8 mouse cellular contexts compared by ENCODE assay signal in genomic region chr7:130936472-130936951, GRCm38 (mm10). TPM values are rescaled to one million over a fixed set of nuclear protein-coding genes. Genes with fewer than 3 reads are reported as not detected.
DNase-seq lines count a peak whose midpoint lies in the region; ATAC-seq and TF ChIP-seq lines count a peak whose summit lies in the region.

No protein-coding gene starts in this region.

- TF ChIP-seq CTCF in liver, postnatal 0 days (IDR thresholded peaks at IDR 0.05; ENCODE audit: low read depth): no peak

- peaks cover 59% of the 10 kb centered on the region for H3K27me3 ChIP-seq in intestine, embryonic 14.5 days (replicated peaks; ENCODE audit: control insufficient read depth, insufficient read depth, low read length)
- peaks cover 69% of the 10 kb centered on the region for H3K27me3 ChIP-seq in liver, postnatal 0 days (ENCODE audit: insufficient read depth, low read length)
- H3K27me3 ChIP-seq in stomach, embryonic 15.5 days (replicated peaks): peaks cover 65% of the 10 kb centered on the region

- H3K4me3 ChIP-seq in ES-E14 (ENCODE audit: insufficient read depth in 1 of 2, low read depth in 1 of 2, low read length in 2 of 2, poor library complexity in 1 of 2, severe bottlenecking in 1 of 2): peak overlapping the region; percentile 71 to 74
- H3K4me3 ChIP-seq in intestine, embryonic 14.5 days (ENCODE audit: low read depth, low read length): peak overlapping the region; percentile 49
- H3K4me3 ChIP-seq in liver, postnatal 0 days (ENCODE audit: low read depth, low read length): peak overlapping the region; percentile 45
- H3K4me3 ChIP-seq in stomach, embryonic 15.5 days (replicated peaks): peak overlapping the region; percentile 53

- under 1% methylated on average over 49 of the region's 49 CpGs for WGBS in intestine, embryonic 14.5 days
- WGBS in liver, postnatal 0 days (ENCODE audit: insufficient replicate concordance): 2% methylated on average over 46 of the region's 49 CpGs
- WGBS in stomach, embryonic 15.5 days: under 1% methylated on average over 49 of the region's 49 CpGs

- H3K4me1 ChIP-seq in ES-E14 (ENCODE audit: control insufficient read depth in 2 of 2, insufficient read depth in 2 of 2, low read length in 2 of 2, poor library complexity in 1 of 2): no peaks in the 10 kb centered on the region; a peak in 2 of 4 replicates
- H3K4me1 ChIP-seq in intestine, embryonic 14.5 days (replicated peaks; ENCODE audit: control insufficient read depth, insufficient read depth, low read length): peaks cover 27% of the 10 kb centered on the region
- peaks cover 6% of the 10 kb centered on the region; the same call in 1 of the 2 replicates for H3K4me1 ChIP-seq in liver, postnatal 0 days (ENCODE audit: insufficient read depth)
- peaks cover 13% of the 10 kb centered on the region for H3K4me1 ChIP-seq in stomach, embryonic 15.5 days

- intact Hi-C loops in gastrocnemius, postnatal 14 days (cut with DNase I; ENCODE audit: low total_unique reads): loop anchor here (5.0 kb wide), 1 partner anchor 36 kb away; no protein-coding TSS in a partner anchor

- no peak for DNase-seq in ES-E14 (ENCODE audit: low read depth, low spot score)
- DNase-seq in adrenal gland, postnatal 25 days: peak; percentile 67
- DNase-seq in gastrocnemius, postnatal 14 days: peak; percentile 65
- DNase-seq in intestine, embryonic 14.5 days (ENCODE audit: low spot score): peak; percentile 73
- no peak for DNase-seq in liver, postnatal 0 days
- no peak for DNase-seq in right cerebral cortex, postnatal 14 days
- DNase-seq in spleen, postnatal 36 days (ENCODE audit: low spot score in 2 of 2): no peak

- in situ Hi-C loops in ES-E14 (cut with MboI; ENCODE audit: low sequenced_read_pairs in 2 of 2, unreplicated experiment in 2 of 2): no loop called here

- no peaks in the 10 kb centered on the region for H3K36me3 ChIP-seq in ES-E14 (ENCODE audit: control insufficient read depth, insufficient read depth, low read length, poor library complexity, severe bottlenecking)
- no peaks in the 10 kb centered on the region for H3K36me3 ChIP-seq in intestine, embryonic 14.5 days (ENCODE audit: control insufficient read depth, insufficient read depth, low read length)
- H3K36me3 ChIP-seq in liver, postnatal 0 days (replicated peaks; ENCODE audit: insufficient read depth, low read length): no peaks in the 10 kb centered on the region
- no peaks in the 10 kb centered on the region for H3K36me3 ChIP-seq in stomach, embryonic 15.5 days

- no peak overlapping the region for H3K27ac ChIP-seq in ES-E14 (ENCODE audit: insufficient read depth, low read depth, low read length, poor library complexity, severe bottlenecking)
- no peak overlapping the region for H3K27ac ChIP-seq in intestine, embryonic 14.5 days (ENCODE audit: low read depth)
- no peak overlapping the region for H3K27ac ChIP-seq in liver, postnatal 0 days (ENCODE audit: low read depth)
- H3K27ac ChIP-seq in stomach, embryonic 15.5 days: no peak overlapping the region

- no peaks in the 10 kb centered on the region for H3K9me3 ChIP-seq in ES-E14 (ENCODE audit: control insufficient read depth, insufficient read depth, low read depth, low read length)
- H3K9me3 ChIP-seq in intestine, embryonic 14.5 days (ENCODE audit: control insufficient read depth, low read length): no peaks in the 10 kb centered on the region
- H3K9me3 ChIP-seq in liver, postnatal 0 days (ENCODE audit: low read length): no peaks in the 10 kb centered on the region
- no peaks in the 10 kb centered on the region for H3K9me3 ChIP-seq in stomach, embryonic 15.5 days

- H3K9ac ChIP-seq in ES-E14 (ENCODE audit: insufficient read depth, low read depth, low read length, poor library complexity, severe bottlenecking): peak overlapping the region; percentile 50
- 0 out of 2 replicates have a peak overlapping the region, but pooled peaks have one; percentile 25 for H3K9ac ChIP-seq in intestine, embryonic 14.5 days (ENCODE audit: low read length)
- H3K9ac ChIP-seq in liver, postnatal 0 days (replicated peaks): no peak overlapping the region
- peak overlapping the region; percentile 7; the same call in 1 of the 2 replicates for H3K9ac ChIP-seq in stomach, embryonic 15.5 days

- TF ChIP-seq EP300 in liver, postnatal 0 days (IDR thresholded peaks at IDR 0.05; ENCODE audit: low read depth): no peak

- ATAC-seq in intestine, embryonic 14.5 days (replicated peaks; ENCODE audit: low FRiP score, low TSS enrichment, low read depth): peak; percentile 56
- ATAC-seq in liver, postnatal 0 days: no peak
- no peak for ATAC-seq in stomach, embryonic 15.5 days (ENCODE audit: insufficient read depth, low FRiP score, low read depth)

- H3K4me2 ChIP-seq in intestine, embryonic 14.5 days (ENCODE audit: low read length): peak overlapping the region; percentile 82
- peak overlapping the region; percentile 74 for H3K4me2 ChIP-seq in liver, postnatal 0 days (ENCODE audit: low read depth, low read length)
- H3K4me2 ChIP-seq in stomach, embryonic 15.5 days: peak overlapping the region; percentile 84

TF ChIP-seq in ES-E14, 5 proteins besides CTCF, POLR2A, EP300 and RAD21:
- TF ChIP-seq HCFC1 (IDR thresholded peaks at IDR 0.05; ENCODE audit: borderline replicate concordance, insufficient read depth, low read length) (no peak), ZNF384 (IDR thresholded peaks at IDR 0.05; ENCODE audit: low read depth, low read length) (no peak), MAFK (IDR thresholded peaks at IDR 0.05; ENCODE audit: insufficient read depth, low read depth, low read length) (no peak), ZC3H11A (IDR thresholded peaks at IDR 0.05; ENCODE audit: borderline replicate concordance, low read depth, low read length) (no peak), CHD2 (IDR thresholded peaks at IDR 0.05; ENCODE audit: low read depth, low read length) (no peak)

RNA-seq across cellular contexts. Expression of gene Htra1, which starts 0.6 kb away (rescaled TPM):
- 76.9 and 96.3 TPM in 2 replicates for total RNA-seq in ES-E14 (2012; rRNA removed)
- 38.3 and 45.7 TPM in 2 replicates for total RNA-seq in adrenal gland, postnatal 25 days (2021)
- total RNA-seq in gastrocnemius, postnatal 14 days (2021): 10 to 100 TPM; 65.3 to 77.2 TPM
- polyA plus RNA-seq in intestine, embryonic 14.5 days (2014; fragmentation: Nextera tagmentation; extraction: Ambion mirVana): 15.8 and 16.7 TPM in 2 replicates
- 0.61 and 0.83 TPM in 2 replicates for polyA plus RNA-seq in liver, postnatal 0 days (2015; fragmentation: Nextera tagmentation; extraction: Ambion mirVana)
- 23.4 and 27.8 TPM in 2 replicates for polyA plus RNA-seq in stomach, embryonic 15.5 days (2015; fragmentation: Nextera tagmentation; extraction: Ambion mirVana)

Comparison
In these comparisons a context has a peak if more than half of its experiments do, and no peak if none do; other contexts are left out.
1. DNase-seq: peak in adrenal gland, postnatal 25 days (single experiment), gastrocnemius, postnatal 14 days (single experiment) and intestine, embryonic 14.5 days (single experiment); none in ES-E14 (single experiment), liver, postnatal 0 days (single experiment), right cerebral cortex, postnatal 14 days (single experiment) and spleen, postnatal 36 days (0 of 2).
2. Peak in every context shown above with its lines, with median percentiles within 50 percentile points of each other: H3K4me3 ChIP-seq and H3K4me2 ChIP-seq.